Mouse (Mus musculus): ENCODE data around the gene Glt1d1. TPM values are rescaled to one million over a fixed set of nuclear protein-coding genes. Genes with fewer than 3 reads are reported as not detected.

Gene Glt1d1
- 1.5 and 1.9 TPM in 2 replicates for polyA plus RNA-seq (2016; fragmentation: Nextera tagmentation; extraction: Ambion mirVana)

DNA sequence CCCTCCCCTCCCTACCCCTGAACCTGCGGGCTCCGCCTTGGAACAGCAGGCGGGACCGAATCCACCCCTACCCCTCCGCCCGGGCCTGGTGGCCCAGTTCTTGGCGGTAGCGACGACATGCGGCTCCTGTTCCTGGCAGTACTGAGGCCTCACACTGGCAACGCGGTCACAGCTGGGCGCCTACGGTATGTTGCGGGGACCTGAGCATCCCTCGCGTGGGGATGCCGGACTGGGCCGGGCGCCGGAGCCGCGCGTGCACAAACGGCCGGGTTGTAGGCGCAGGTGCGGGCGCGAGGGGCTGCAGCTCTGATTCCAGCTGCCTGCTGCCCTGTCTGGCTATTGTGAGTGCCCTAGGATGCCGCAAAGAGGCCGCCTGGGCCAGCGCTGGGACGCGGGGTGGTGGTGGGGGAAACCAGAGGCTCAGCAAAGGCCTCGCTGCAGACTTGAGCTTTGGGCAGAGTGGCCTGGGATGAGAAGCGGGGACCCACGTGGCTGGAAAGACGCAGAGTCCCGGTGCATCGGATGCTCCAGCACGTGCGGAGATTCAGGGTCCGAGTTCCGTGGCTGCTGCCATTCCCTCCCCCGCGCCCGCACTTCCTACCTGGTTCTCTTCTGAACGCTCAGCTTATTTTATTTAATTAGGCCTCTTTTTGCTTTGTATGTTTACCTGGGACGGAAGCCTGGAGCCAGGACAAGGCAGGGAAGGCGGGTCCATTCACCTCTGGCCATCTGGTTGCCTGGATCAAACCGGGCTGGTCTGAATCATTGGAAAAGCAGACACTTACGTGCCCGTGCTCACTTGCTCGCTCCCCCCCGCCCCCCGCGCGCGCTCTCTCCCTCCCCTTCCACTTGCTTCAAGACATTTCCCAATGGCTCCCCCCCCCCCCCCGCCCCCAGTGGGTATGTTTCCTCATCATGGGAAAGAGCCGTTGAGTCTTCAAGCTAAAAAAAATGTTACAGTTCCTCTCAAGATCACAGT lies at the start of gene Glt1d1, which contains the start of gene Slc15a4:
Glt1d1 (plus strand) TSS at position 96 of the 979 bp plus-strand sequence.
Slc15a4 (minus strand) TSS at position 731 of the 979 bp plus-strand sequence.
- peak within 1 kb of the TSS; percentile 68 for H3K9ac ChIP-seq
- no peaks in the 10 kb centered on the region for H3K9me3 ChIP-seq
- H3K27me3 ChIP-seq, result 0 out of 2 replicates have a peak, but pooled peaks cover 7% of the 10 kb centered on the region
- peak within 1 kb of the TSS; percentile 58 for H3K4me3 ChIP-seq (replicated peaks)
- WGBS, result under 1% methylated on average over 56 of the region's 62 CpGs
- peaks cover 11% of the 10 kb centered on the region for H3K4me1 ChIP-seq
- H3K36me3 ChIP-seq (replicated peaks), result no peaks in the 10 kb centered on the region
- H3K4me2 ChIP-seq, result peak within 1 kb of the TSS; percentile 98
- no peak within 1 kb of the TSS for H3K27ac ChIP-seq
- peak; percentile 77 for ATAC-seq (ENCODE audit: low FRiP score)

DNA sequence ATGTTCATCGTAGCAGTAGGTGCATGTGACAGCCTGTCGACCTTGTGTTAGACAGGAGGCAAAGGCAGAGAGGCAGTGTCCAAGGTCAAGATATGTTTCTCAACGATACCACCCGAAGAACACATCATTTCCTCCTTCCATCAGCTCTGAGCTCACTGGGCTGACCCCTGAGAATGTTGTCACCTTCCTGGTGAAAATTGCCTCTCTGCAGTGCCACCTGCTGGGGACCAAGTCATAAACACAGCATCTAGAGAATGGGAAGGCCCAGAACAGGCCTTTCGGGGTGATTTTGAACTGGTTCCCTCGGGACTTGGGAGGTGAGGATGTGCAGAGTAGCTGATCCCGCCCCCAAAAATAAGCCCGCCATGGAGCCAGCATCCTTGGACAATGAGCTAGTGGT lies 48.4 kb upstream of the Glt1d1 start:
- H3K4me1 ChIP-seq, result no peaks in the 10 kb centered on the region
- H3K27ac ChIP-seq, result no peak overlapping the region
- no peaks in the 10 kb centered on the region for H3K9me3 ChIP-seq
- no peak for ATAC-seq (ENCODE audit: low FRiP score)
- no peak overlapping the region for H3K4me3 ChIP-seq (replicated peaks)
- no peaks in the 10 kb centered on the region for H3K27me3 ChIP-seq
- no peak overlapping the region for H3K4me2 ChIP-seq
- no peaks in the 10 kb centered on the region; the same call in 1 of the 2 replicates for H3K36me3 ChIP-seq (replicated peaks)
- 86% methylated on average over 8 of the region's 8 CpGs for WGBS
- no peak overlapping the region for H3K9ac ChIP-seq

GRCm38 (mm10) chr5:127587854-127588253 lies 44.2 kb upstream of the Glt1d1 start:
- H3K4me3 ChIP-seq (replicated peaks), result no peak overlapping the region
- H3K27me3 ChIP-seq, result no peaks in the 10 kb centered on the region

GRCm38 (mm10) chr5:127592406-127592805 lies 39.7 kb upstream of the Glt1d1 start:
- Histone ChIP-seq H3K4me1 (no peaks in the 10 kb centered on the region), H3K27ac (no peak overlapping the region), H3K27me3 (no peaks in the 10 kb centered on the region), H3K4me2 (no peak overlapping the region), H3K36me3 (replicated peaks) (peaks cover 58% of the 10 kb centered on the region), H3K9ac (no peak overlapping the region), H3K9me3 (no peaks in the 10 kb centered on the region), H3K4me3 (replicated peaks) (no peak overlapping the region)
- 86% methylated on average over 5 of the region's 5 CpGs for WGBS
- ATAC-seq (ENCODE audit: low FRiP score), result no peak

More at GRCm38 (mm10) chr5:127587854-127588253, 44.2 kb upstream of the Glt1d1 start:
- no peak for ATAC-seq (ENCODE audit: low FRiP score)
- no peak overlapping the region for H3K4me2 ChIP-seq
- no peaks in the 10 kb centered on the region for H3K9me3 ChIP-seq
- WGBS, result 73% methylated on average over 6 of the region's 6 CpGs
- H3K27ac ChIP-seq, result no peak overlapping the region
- H3K4me1 ChIP-seq, result no peaks in the 10 kb centered on the region
- no peak overlapping the region for H3K9ac ChIP-seq
- H3K36me3 ChIP-seq (replicated peaks), result peaks cover 14% of the 10 kb centered on the region

- no peak overlapping the region for H3K9ac ChIP-seq
- H3K27ac ChIP-seq, result no peak overlapping the region
- no peaks in the 10 kb centered on the region for H3K27me3 ChIP-seq
- peaks cover 62% of the 10 kb centered on the region for H3K36me3 ChIP-seq (replicated peaks)
- WGBS, result 79% methylated on average over 6 of the region's 6 CpGs
- no peaks in the 10 kb centered on the region for H3K9me3 ChIP-seq
- H3K4me2 ChIP-seq, result no peak overlapping the region
- no peak for ATAC-seq (ENCODE audit: low FRiP score)
- H3K4me3 ChIP-seq (replicated peaks), result no peak overlapping the region
- no peaks in the 10 kb centered on the region for H3K4me1 ChIP-seq
Measured at GRCm38 (mm10) chr5:127592854-127593253, 39.2 kb upstream of the Glt1d1 start.

- Histone ChIP-seq H3K27me3 (no peaks in the 10 kb centered on the region), H3K27ac (no peak overlapping the region), H3K9ac (no peak overlapping the region), H3K36me3 (replicated peaks) (peaks cover 84% of the 10 kb centered on the region), H3K9me3 (no peaks in the 10 kb centered on the region), H3K4me2 (no peak overlapping the region), H3K4me3 (replicated peaks) (no peak overlapping the region), H3K4me1 (no peaks in the 10 kb centered on the region)
- no peak for ATAC-seq (ENCODE audit: low FRiP score)
- 96% methylated on average over 3 of the region's 3 CpGs for WGBS
Measured at GRCm38 (mm10) chr5:127595676-127596075, 36.4 kb upstream of the Glt1d1 start.

- no peak overlapping the region for H3K27ac ChIP-seq
- no peak overlapping the region for H3K4me2 ChIP-seq
- 93% methylated on average over 7 of the region's 7 CpGs for WGBS
- no peaks in the 10 kb centered on the region for H3K27me3 ChIP-seq
- ATAC-seq (ENCODE audit: low FRiP score), result no peak
- no peaks in the 10 kb centered on the region for H3K4me1 ChIP-seq
- no peak overlapping the region for H3K4me3 ChIP-seq (replicated peaks)
- no peak overlapping the region for H3K9ac ChIP-seq
- no peaks in the 10 kb centered on the region for H3K9me3 ChIP-seq
- peaks cover 94% of the 10 kb centered on the region for H3K36me3 ChIP-seq (replicated peaks)
Measured at GRCm38 (mm10) chr5:127596862-127597261, 35.2 kb upstream of the Glt1d1 start.

GRCm38 (mm10) chr5:127602996-127603395 lies 29.1 kb upstream of the Glt1d1 start:
- Histone ChIP-seq H3K4me1 (no peaks in the 10 kb centered on the region), H3K36me3 (replicated peaks) (peaks cover 92% of the 10 kb centered on the region), H3K4me2 (no peak overlapping the region), H3K27ac (no peak overlapping the region), H3K9ac (no peak overlapping the region), H3K9me3 (no peaks in the 10 kb centered on the region), H3K27me3 (no peaks in the 10 kb centered on the region), H3K4me3 (replicated peaks) (no peak overlapping the region)
- no peak for ATAC-seq (ENCODE audit: low FRiP score)
- WGBS, result 94% methylated on average over 5 of the region's 5 CpGs

DNA sequence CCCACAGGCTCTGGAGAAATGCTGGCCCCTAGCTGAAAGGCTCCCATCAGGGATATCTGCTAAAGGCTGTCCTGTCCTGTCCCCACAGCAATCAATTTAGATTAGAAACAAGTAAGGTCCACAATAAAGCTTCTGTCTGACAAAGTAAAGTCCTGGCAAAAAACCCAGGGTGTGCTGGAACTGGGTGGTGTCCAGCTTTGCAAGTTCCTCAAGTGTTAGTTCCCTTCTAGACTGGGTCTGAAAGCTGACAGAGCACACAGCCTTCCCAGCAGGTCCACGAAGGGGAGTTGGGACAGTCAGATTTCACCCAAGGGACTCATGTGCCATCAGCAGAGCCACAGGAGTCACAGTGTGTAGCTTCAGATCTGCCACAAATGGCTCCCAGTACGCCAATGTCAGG lies 24.6 kb upstream of the Glt1d1 start:
- WGBS, result 95% methylated on average over 2 of the region's 2 CpGs
- no peak overlapping the region for H3K4me3 ChIP-seq (replicated peaks)
- 0 out of 2 replicates have a peak, but pooled peaks cover 5% of the 10 kb centered on the region for H3K4me1 ChIP-seq
- H3K9ac ChIP-seq, result no peak overlapping the region
- no peak overlapping the region for H3K4me2 ChIP-seq
- ATAC-seq (ENCODE audit: low FRiP score), result no peak
- H3K9me3 ChIP-seq, result no peaks in the 10 kb centered on the region
- H3K27me3 ChIP-seq, result no peaks in the 10 kb centered on the region
- H3K27ac ChIP-seq, result no peak overlapping the region
- H3K36me3 ChIP-seq (replicated peaks), result peaks cover 57% of the 10 kb centered on the region

GRCm38 (mm10) chr5:127609191-127609714 lies 22.8 kb upstream of the Glt1d1 start:
- ATAC-seq (ENCODE audit: low FRiP score), result no peak
- H3K4me1 ChIP-seq, result peaks cover 10% of the 10 kb centered on the region; the same call in 1 of the 2 replicates
- H3K4me3 ChIP-seq (replicated peaks), result no peak overlapping the region
- H3K4me2 ChIP-seq, result no peak overlapping the region
- peaks cover 40% of the 10 kb centered on the region for H3K36me3 ChIP-seq (replicated peaks)
- H3K27ac ChIP-seq, result no peak overlapping the region
- H3K9me3 ChIP-seq, result no peaks in the 10 kb centered on the region
- no peaks in the 10 kb centered on the region for H3K27me3 ChIP-seq
- H3K9ac ChIP-seq, result no peak overlapping the region
- WGBS, result 91% methylated on average over 7 of the region's 7 CpGs

DNA sequence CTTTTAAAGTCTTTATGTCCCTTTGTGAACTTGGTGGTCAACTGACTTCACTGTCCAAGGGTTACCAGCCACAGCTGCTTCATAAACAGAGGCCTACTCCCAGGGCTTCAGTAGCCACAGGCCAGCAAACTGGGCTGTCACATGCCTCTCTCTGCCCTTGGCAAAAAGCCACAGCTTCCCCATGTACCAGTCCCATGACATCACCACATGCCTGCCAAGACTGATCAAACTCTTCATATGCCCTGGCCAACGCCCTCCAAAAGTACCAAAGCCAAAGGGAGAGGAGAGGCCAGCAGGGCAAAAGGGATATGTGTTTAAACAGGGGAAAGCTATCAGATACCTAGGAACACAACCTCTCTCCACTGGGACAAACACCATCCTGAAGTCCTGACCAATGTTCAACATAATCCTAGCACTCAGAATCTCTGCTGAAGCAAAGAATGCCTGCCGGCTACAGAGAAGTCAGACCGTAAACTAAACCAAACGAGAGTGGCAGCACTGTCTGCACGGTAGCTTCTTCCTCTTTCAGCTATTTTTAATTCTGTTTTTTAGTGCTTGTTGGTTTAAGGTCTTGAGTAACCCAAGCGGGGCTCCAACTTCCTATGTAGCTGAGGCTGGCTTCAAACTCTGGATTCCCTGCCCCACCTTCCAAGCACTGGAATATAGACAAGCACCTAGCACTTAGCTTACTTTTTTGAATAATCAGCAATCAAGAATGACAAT lies 21.1 kb upstream of the Glt1d1 start:
- no peak overlapping the region for H3K4me3 ChIP-seq (replicated peaks)
- peaks cover 27% of the 10 kb centered on the region for H3K36me3 ChIP-seq (replicated peaks)
- H3K9ac ChIP-seq, result no peak overlapping the region
- no peak overlapping the region for H3K27ac ChIP-seq
- no peak for ATAC-seq (ENCODE audit: low FRiP score)
- WGBS, result 83% methylated on average over 6 of the region's 6 CpGs
- peaks cover 25% of the 10 kb centered on the region for H3K4me1 ChIP-seq
- no peaks in the 10 kb centered on the region for H3K27me3 ChIP-seq
- no peak overlapping the region for H3K4me2 ChIP-seq
- no peaks in the 10 kb centered on the region for H3K9me3 ChIP-seq

GRCm38 (mm10) chr5:127611881-127612280 lies 20.2 kb upstream of the Glt1d1 start:
- H3K4me1 ChIP-seq, result peaks cover 31% of the 10 kb centered on the region
- 88% methylated on average over 1 of the region's 1 CpGs for WGBS
- no peak overlapping the region for H3K9ac ChIP-seq
- H3K27me3 ChIP-seq, result no peaks in the 10 kb centered on the region
- H3K36me3 ChIP-seq (replicated peaks), result peaks cover 20% of the 10 kb centered on the region
- no peak overlapping the region for H3K4me3 ChIP-seq (replicated peaks)
- H3K9me3 ChIP-seq, result no peaks in the 10 kb centered on the region
- no peak overlapping the region for H3K4me2 ChIP-seq
- ATAC-seq (ENCODE audit: low FRiP score), result no peak
- H3K27ac ChIP-seq, result no peak overlapping the region

All from forebrain, embryonic 12.5 days (tissue).